Mouse (Mus musculus): ENCODE measurements around the gene Olfr576. TPM values are rescaled to one million over a fixed set of nuclear protein-coding genes. Genes with fewer than 3 reads are reported as not detected.

Gene Olfr576
- not detected for total RNA-seq (2021)

- intact Hi-C loops (cut with DNase I), result no loop called here
- DNase-seq (ENCODE audit: extremely low spot score in 1 of 2, low spot score in 2 of 2), result no peak
These were observed at the start of gene Olfr576 for GRCm38 (mm10) chr7:102962360-102962759. Gene Olfr576, plus strand, starts transcription at chr7:102962660.

- DNase-seq (ENCODE audit: extremely low spot score in 1 of 2, low spot score in 2 of 2), result no peak
- intact Hi-C loops (cut with DNase I), result loop anchor here (5.0 to 10.0 kb wide), 2 partner anchors 220 to 403 kb away; partner anchors contain the start of gene Olfr557
These were observed 47.2 kb upstream of the Olfr576 start for GRCm38 (mm10) chr7:102915261-102915660.

GRCm38 (mm10) chr7:102916405-102916804 is 46.1 kb upstream of the Olfr576 start:
- no peak for DNase-seq (ENCODE audit: extremely low spot score in 1 of 2, low spot score in 2 of 2)
- intact Hi-C loops (cut with DNase I), result loop anchor here (5.0 to 10.0 kb wide), 2 partner anchors 222 to 404 kb away; partner anchors contain the start of gene Olfr557

GRCm38 (mm10) chr7:102917032-102917875 is 45.2 kb upstream of the Olfr576 start, which contains the start of gene Olfr571:
Gene Olfr571, minus strand, starts transcription at chr7:102917536.
- intact Hi-C loops (cut with DNase I), result loop anchor here (5.0 to 10.0 kb wide), 2 partner anchors 222 to 405 kb away; partner anchors contain the start of gene Olfr557
- DNase-seq (ENCODE audit: extremely low spot score in 1 of 2, low spot score in 2 of 2), result no peak

GRCm38 (mm10) chr7:102919632-102920031 is 42.8 kb upstream of the Olfr576 start:
- peak in 1 of 2 experiments; percentile 4 for DNase-seq (ENCODE audit: extremely low spot score in 1 of 2, low spot score in 2 of 2)

GRCm38 (mm10) chr7:102924109-102924508 is 38.4 kb upstream of the Olfr576 start, which contains the start of gene Olfr572:
Gene Olfr572, plus strand, starts transcription at chr7:102924409.
- intact Hi-C loops (cut with DNase I), result no loop called here
- DNase-seq (ENCODE audit: extremely low spot score in 1 of 2, low spot score in 2 of 2), result no peak

More at GRCm38 (mm10) chr7:102919632-102920031, 42.8 kb upstream of the Olfr576 start:
- intact Hi-C loops (cut with DNase I), result loop anchor here (2.0 to 10.0 kb wide), 3 partner anchors 225 to 407 kb away; partner anchors contain the start of genes Olfr556 and Olfr557

- DNase-seq (ENCODE audit: extremely low spot score in 1 of 2, low spot score in 2 of 2), result no peak
- intact Hi-C loops (cut with DNase I), result no loop called here
These were observed 35.4 kb upstream of the Olfr576 start for GRCm38 (mm10) chr7:102927105-102927504.

- DNase-seq (ENCODE audit: extremely low spot score in 1 of 2, low spot score in 2 of 2), result no peak
- intact Hi-C loops (cut with DNase I), result no loop called here
These were observed 20.0 kb upstream of the Olfr576 start, which contains the start of gene Olfr573-ps1 for GRCm38 (mm10) chr7:102942475-102942874. Gene Olfr573-ps1, minus strand, starts transcription at chr7:102942575.

- DNase-seq (ENCODE audit: extremely low spot score in 1 of 2, low spot score in 2 of 2), result no peak
- intact Hi-C loops (cut with DNase I), result no loop called here
These were observed 19.0 kb upstream of the Olfr576 start for GRCm38 (mm10) chr7:102943417-102943816.

GRCm38 (mm10) chr7:102948167-102948566 is 14.3 kb upstream of the Olfr576 start, which contains the start of gene Olfr574:
Gene Olfr574, plus strand, starts transcription at chr7:102948467.
- DNase-seq (ENCODE audit: extremely low spot score in 1 of 2, low spot score in 2 of 2), result no peak
- intact Hi-C loops (cut with DNase I), result no loop called here

- intact Hi-C loops (cut with DNase I), result loop anchor here (10.0 kb wide), 1 partner anchor 914 kb away; no protein-coding TSS in a partner anchor
- no peak for DNase-seq (ENCODE audit: extremely low spot score in 1 of 2, low spot score in 2 of 2)
These were observed 11.7 kb upstream of the Olfr576 start for GRCm38 (mm10) chr7:102950732-102951131.

- intact Hi-C loops (cut with DNase I), result loop anchor here (10.0 kb wide), 1 partner anchor 907 kb away; no protein-coding TSS in a partner anchor
- no peak for DNase-seq (ENCODE audit: extremely low spot score in 1 of 2, low spot score in 2 of 2)
These were observed 4.3 kb upstream of the Olfr576 start for GRCm38 (mm10) chr7:102958137-102958536.

GRCm38 (mm10) chr7:102958593-102958992 is 3.9 kb upstream of the Olfr576 start, which contains the start of gene Olfr575:
Gene Olfr575, minus strand, starts transcription at chr7:102958775.
- intact Hi-C loops (cut with DNase I), result loop anchor here (10.0 kb wide), 1 partner anchor 906 kb away; no protein-coding TSS in a partner anchor

GRCm38 (mm10) chr7:102974399-102974798 is 11.9 kb downstream of the Olfr576 start:
- intact Hi-C loops (cut with DNase I), result no loop called here
- no peak for DNase-seq (ENCODE audit: extremely low spot score in 1 of 2, low spot score in 2 of 2)

More at GRCm38 (mm10) chr7:102958593-102958992, 3.9 kb upstream of the Olfr576 start, which contains the start of gene Olfr575:
- DNase-seq (ENCODE audit: extremely low spot score in 1 of 2, low spot score in 2 of 2), result no peak

- no peak for DNase-seq (ENCODE audit: extremely low spot score in 1 of 2, low spot score in 2 of 2)
- intact Hi-C loops (cut with DNase I), result no loop called here
These were observed 13.4 kb downstream of the Olfr576 start, which contains the start of gene Olfr577 for GRCm38 (mm10) chr7:102975843-102976242. Gene Olfr577, minus strand, starts transcription at chr7:102975943.

- intact Hi-C loops (cut with DNase I), result no loop called here
These were observed 26.8 kb downstream of the Olfr576 start, which contains the start of gene Olfr578 for GRCm38 (mm10) chr7:102989224-102989623. Gene Olfr578, minus strand, starts transcription at chr7:102989324.

More at GRCm38 (mm10) chr7:102989224-102989623, 26.8 kb downstream of the Olfr576 start, which contains the start of gene Olfr578:
- DNase-seq (ENCODE audit: extremely low spot score in 1 of 2, low spot score in 2 of 2), result no peak
